Mouse (Mus musculus) urinary bladder, adult 18-20 months (tissue): ENCODE measurements around the gene Gm28047.
A peak's percentile ranks its signal among the peaks of the same experiment; 100 is the strongest.

Source experiments
- DNase-seq, 2 experiments: peaks; one replicate each; pipeline ENCODE4 v3.0.0; 2022; ENCODE audit warnings: low spot score in 2 of 2, mixed read lengths in 2 of 2

The Gm28047 gene

GRCm38 (mm10) chr15:102552599-102552998 is 72.3 kb downstream of the Gm28047 start:
- no peak for DNase-seq

GRCm38 (mm10) chr15:102547478-102547877 is 77.4 kb downstream of the Gm28047 start:
- no peak for DNase-seq

- no peak for DNase-seq
Measured at GRCm38 (mm10) chr15:102546677-102547427, 78.0 kb downstream of the Gm28047 start.

DNA sequence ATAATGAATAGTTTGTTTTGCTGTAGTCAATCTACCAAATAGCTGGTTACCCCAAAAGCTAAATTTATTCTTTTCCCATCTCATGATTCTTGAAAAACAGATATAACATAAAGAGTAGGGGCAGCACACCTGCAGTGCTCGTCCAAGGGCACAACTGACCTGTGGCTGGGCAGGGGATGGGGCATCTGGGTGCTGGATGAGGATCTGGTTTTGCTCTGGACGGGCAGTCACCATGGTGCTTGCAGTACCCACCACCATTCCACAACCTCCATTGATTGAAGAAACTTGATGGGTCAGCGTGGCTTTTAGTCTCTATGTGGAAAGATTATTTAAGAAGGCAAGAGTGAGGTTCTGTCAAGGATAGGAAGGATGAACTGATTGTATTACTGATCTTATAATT is 78.6 kb downstream of the Gm28047 start:
- DNase-seq = no peak

DNA sequence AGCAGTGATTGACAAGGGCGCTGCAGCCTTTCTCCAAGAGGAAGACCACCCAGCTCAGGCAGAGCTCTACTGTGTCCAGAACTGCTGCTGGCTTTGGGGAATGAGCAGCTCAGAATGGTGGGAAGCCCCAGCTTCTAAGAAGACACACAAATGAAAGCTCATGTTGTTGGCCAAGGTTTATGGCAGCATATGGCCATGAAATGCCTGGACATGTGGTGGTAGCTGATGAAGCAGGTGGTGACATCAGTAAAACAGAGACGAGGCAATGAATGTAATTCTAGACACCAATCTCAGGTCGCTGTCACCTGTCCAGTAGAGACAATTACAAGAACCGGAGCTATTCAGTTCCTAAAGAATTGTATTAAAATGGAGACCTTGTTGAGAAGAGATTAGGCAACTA is 80.1 kb downstream of the Gm28047 start:
- no peak for DNase-seq

- no peak for DNase-seq
Measured at GRCm38 (mm10) chr15:102533926-102534325, 90.9 kb downstream of the Gm28047 start.

GRCm38 (mm10) chr15:102532106-102532900 is 92.6 kb downstream of the Gm28047 start:
- DNase-seq = no peak

- no peak for DNase-seq
Measured at GRCm38 (mm10) chr15:102531586-102531985, 93.3 kb downstream of the Gm28047 start.

- DNase-seq = no peak
Measured at GRCm38 (mm10) chr15:102530566-102530965, 94.3 kb downstream of the Gm28047 start.

DNA sequence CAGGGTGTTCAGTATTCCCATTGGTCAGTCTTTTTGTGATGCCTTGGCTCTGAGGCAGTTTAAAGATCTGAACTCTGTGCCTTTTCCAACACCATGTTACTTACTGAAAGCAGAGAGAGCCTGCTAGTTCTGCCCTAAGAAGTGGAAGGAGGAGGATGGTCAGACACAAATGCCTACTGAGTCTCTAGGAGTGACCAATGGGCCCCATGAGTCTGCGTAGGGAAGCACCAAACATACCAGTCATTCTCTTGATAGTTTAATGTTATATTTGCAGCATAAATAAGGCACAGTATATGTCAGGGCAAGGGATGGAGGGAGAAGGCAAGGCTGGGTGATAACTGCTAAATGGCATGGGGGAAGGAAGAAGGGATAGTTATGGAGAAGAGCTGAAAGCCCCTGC is 96.5 kb downstream of the Gm28047 start:
- no peak for DNase-seq

DNA sequence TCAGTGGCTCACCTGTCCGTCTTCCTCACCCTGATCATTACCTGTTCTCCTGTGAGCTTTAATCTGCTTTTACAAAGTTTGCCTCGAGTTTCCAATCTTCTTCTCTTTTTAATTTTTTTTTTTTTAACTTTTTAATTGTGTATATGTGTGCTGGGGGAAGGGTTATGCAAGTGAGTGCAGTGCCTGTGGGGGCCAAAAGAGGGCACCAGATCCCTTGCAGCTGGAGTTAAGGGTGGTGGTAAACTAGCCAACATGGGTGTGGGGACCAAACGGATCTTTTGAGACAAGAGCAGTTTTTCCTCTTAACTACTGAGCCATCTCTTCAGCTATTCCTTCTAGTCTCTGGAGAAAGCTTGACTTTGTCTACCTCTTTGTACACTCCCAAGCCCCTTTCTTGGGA is 96.9 kb downstream of the Gm28047 start:
- no peak for DNase-seq

GRCm38 (mm10) chr15:102526111-102527002 is 98.5 kb downstream of the Gm28047 start:
- DNase-seq = no peak

GRCm38 (mm10) chr15:102524892-102525485 is 99.9 kb downstream of the Gm28047 start, which contains the start of gene Npff:
Gene Npff, minus strand, starts transcription at chr15:102524942.
- peak in 1 of 2 experiments; percentile 53 for DNase-seq

DNA sequence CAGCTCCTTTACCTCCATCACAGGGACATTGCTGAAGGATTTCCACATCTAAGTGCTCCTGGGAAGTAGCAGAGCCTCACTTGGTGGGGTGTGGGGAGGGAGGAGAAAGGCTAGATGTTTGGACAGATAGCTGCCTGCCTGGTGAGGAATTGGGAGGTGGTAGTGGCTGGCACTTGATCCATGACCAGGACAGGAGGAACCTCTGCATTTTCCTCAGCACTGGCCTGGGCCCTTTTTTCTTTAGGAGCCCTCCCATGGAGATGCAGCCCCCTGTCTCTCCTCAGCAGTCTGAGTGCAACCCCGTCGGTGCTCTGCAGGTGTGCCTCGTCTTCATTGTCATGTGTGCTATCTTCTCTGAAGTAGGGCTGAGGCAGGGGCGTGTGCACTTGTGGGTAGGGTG is 103.4 kb downstream of the Gm28047 start:
- no peak for DNase-seq

- no peak for DNase-seq
Measured at GRCm38 (mm10) chr15:102520416-102520815, 104.5 kb downstream of the Gm28047 start.

DNA sequence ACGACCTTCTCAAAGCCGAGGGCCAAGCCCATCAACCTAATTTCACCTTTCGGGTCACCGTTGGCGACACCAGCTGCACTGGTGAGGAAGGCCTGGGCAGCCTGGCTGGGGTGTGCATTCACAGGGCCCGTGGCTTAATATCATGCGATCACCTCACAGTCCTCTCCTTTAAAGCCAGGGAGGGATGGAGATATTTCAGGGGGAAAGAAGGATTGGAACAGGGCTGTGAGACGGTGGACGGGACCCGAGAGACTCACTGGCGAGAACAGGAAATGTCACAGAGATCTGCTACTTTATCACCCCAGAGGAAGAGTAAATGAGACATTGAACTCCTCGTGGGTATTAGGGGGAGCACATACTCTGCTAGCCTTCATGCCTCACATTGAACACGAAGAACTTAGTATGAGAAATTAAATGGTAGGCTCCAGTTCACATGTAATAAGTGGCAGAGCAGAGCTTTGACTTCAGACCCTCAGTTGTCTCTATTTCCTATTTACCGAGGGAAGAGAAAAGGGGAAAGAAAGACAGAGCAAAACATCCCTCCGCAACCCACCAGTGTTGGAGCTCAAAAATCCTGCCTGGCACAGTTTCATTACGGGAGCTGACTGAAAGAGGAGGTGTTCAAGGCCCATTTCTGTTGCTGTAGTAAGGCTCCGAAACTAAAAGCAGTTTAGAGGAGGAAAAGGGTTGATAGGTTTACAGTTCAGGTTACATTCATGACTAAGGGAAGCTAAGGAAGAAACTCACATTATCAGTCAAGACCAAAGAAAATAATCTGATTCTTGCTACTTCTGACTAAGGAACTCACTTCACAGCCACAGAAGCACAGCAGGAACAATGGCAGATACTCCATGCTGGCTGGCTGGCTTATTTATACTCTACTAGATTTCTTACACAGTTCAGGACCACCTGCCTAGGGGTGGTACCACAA is 105.4 kb downstream of the Gm28047 start:
- DNase-seq = no peak

DNA sequence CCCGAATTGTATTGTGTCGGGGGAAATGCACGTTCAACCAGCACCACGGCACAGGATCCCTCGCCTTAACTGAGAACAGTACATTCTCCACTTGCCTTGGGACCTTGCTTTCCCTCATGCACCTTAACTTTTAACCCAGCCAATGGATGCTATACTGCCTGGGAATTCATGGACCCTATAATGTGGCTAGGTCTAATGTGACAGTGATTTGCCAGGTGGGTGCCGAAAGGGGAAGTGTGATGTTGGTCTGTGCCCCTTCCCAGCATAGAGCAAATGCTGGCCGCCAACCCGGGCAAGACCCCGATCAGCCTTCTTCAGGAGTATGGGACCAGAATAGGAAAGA is 106.0 kb downstream of the Gm28047 start:
- DNase-seq = no peak

GRCm38 (mm10) chr15:102517976-102518858 is 106.7 kb downstream of the Gm28047 start, which contains the start of gene Tarbp2:
Gene Tarbp2, plus strand, starts transcription at chr15:102518192.
- peak; percentile 97 to 100 for DNase-seq

GRCm38 (mm10) chr15:102517631-102517975 is 107.3 kb downstream of the Gm28047 start:
- no peak for DNase-seq
